Mouse (Mus musculus): ENCODE results near the gene Zscan29. TPM values are rescaled to one million over a fixed set of nuclear protein-coding genes. Genes with fewer than 3 reads are reported as not detected.
A peak's percentile ranks its signal among the peaks of the same experiment; 100 is the strongest.

Gene Zscan29
- 10.1 and 10.5 TPM in 2 replicates for polyA plus RNA-seq (2015; fragmentation: Nextera tagmentation; extraction: Ambion mirVana)

GRCm38 (mm10) chr2:121170980-121171742 lies at the start of gene Zscan29:
Gene Zscan29 (minus strand): TSS chr2:121171125.
- peak within 1 kb of the TSS; percentile 92 for H3K4me2 ChIP-seq (replicated peaks)
- peaks cover 34% of the 10 kb centered on the region for H3K4me1 ChIP-seq
- peak within 1 kb of the TSS; percentile 90 for H3K27ac ChIP-seq
- H3K9ac ChIP-seq: peak within 1 kb of the TSS; percentile 88
- peaks cover 41% of the 10 kb centered on the region for H3K36me3 ChIP-seq
- H3K4me3 ChIP-seq: peak within 1 kb of the TSS; percentile 87
- no peaks in the 10 kb centered on the region for H3K9me3 ChIP-seq
- peak; percentile 94 for ATAC-seq (ENCODE audit: low FRiP score, low read depth)
- H3K27me3 ChIP-seq: no peaks in the 10 kb centered on the region
- under 1% methylated on average over 66 of the region's 66 CpGs for WGBS

- no peak overlapping the region for H3K9ac ChIP-seq
- H3K27me3 ChIP-seq: no peaks in the 10 kb centered on the region
- no peak overlapping the region for H3K4me3 ChIP-seq
- no peak overlapping the region for H3K27ac ChIP-seq
- H3K4me1 ChIP-seq: no peaks in the 10 kb centered on the region
- H3K4me2 ChIP-seq (replicated peaks): no peak overlapping the region
- peaks cover 90% of the 10 kb centered on the region for H3K36me3 ChIP-seq
- no peaks in the 10 kb centered on the region for H3K9me3 ChIP-seq
- no peak for ATAC-seq (ENCODE audit: low FRiP score, low read depth)
Observed at GRCm38 (mm10) chr2:121219994-121220393, 49.1 kb upstream of the Zscan29 start.

GRCm38 (mm10) chr2:121219177-121219576 lies 48.3 kb upstream of the Zscan29 start:
- H3K9me3 ChIP-seq: no peaks in the 10 kb centered on the region
- no peak overlapping the region for H3K27ac ChIP-seq
- no peak overlapping the region for H3K9ac ChIP-seq
- peaks cover 92% of the 10 kb centered on the region for H3K36me3 ChIP-seq
- H3K4me3 ChIP-seq: no peak overlapping the region
- no peaks in the 10 kb centered on the region for H3K4me1 ChIP-seq
- ATAC-seq (ENCODE audit: low FRiP score, low read depth): no peak
- no peaks in the 10 kb centered on the region for H3K27me3 ChIP-seq
- no peak overlapping the region for H3K4me2 ChIP-seq (replicated peaks)

DNA sequence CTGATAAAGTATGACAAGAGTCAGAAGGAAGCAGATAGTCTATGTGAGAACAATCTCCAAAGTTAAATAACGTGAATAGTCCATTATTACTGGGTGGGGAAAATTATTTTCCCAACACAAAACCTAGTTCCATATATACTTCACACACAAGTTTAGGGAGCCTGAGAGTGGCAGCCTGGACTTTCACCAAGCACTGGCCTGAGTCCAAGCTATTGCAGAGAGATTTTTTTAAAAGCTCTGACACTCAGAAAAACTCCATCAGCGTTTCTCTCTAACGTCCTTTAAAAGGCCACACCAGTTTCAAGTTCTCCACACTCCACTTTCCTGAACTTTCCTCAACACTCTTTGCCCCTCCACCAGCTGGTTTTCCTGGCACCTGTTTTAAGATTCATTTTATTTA lies 43.6 kb upstream of the Zscan29 start:
- no peak overlapping the region for H3K4me3 ChIP-seq
- 91% methylated on average over 3 of the region's 3 CpGs for WGBS

DNA sequence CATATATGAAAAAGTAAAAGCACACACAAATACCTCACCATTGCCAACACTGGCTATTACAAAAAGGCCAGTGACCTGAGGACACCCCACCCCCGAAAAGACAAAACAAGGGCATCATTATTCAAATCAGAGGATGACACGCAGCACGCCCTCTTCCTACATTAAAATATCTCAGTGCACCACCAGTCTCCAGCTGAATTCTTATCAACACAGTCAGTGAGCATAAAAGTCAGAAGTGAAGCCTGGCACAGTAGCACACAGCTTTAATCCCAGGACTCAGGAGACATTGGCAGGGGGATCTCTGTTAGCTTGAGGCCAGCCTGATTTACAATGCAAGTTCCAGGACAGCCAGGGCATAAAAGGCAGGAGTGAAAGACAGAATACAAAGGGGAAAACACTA lies 35.6 kb upstream of the Zscan29 start:
- H3K27ac ChIP-seq: no peak overlapping the region
- H3K4me1 ChIP-seq: no peaks in the 10 kb centered on the region
- no peak overlapping the region for H3K4me2 ChIP-seq (replicated peaks)
- no peaks in the 10 kb centered on the region for H3K27me3 ChIP-seq
- no peaks in the 10 kb centered on the region for H3K9me3 ChIP-seq
- no peak overlapping the region for H3K4me3 ChIP-seq
- H3K36me3 ChIP-seq: peaks cover 94% of the 10 kb centered on the region
- no peak for ATAC-seq (ENCODE audit: low FRiP score, low read depth)
- 96% methylated on average over 3 of the region's 3 CpGs for WGBS
- no peak overlapping the region for H3K9ac ChIP-seq

More for the DNA sequence above, 43.6 kb upstream of the Zscan29 start:
- no peaks in the 10 kb centered on the region for H3K9me3 ChIP-seq
- ATAC-seq (ENCODE audit: low FRiP score, low read depth): no peak
- H3K4me1 ChIP-seq: no peaks in the 10 kb centered on the region
- H3K27me3 ChIP-seq: no peaks in the 10 kb centered on the region
- no peak overlapping the region for H3K4me2 ChIP-seq (replicated peaks)
- peaks cover 94% of the 10 kb centered on the region for H3K36me3 ChIP-seq
- H3K27ac ChIP-seq: no peak overlapping the region
- no peak overlapping the region for H3K9ac ChIP-seq

GRCm38 (mm10) chr2:121204276-121204675 lies 33.4 kb upstream of the Zscan29 start:
- Histone ChIP-seq H3K4me3 (no peak overlapping the region), H3K4me1 (no peaks in the 10 kb centered on the region), H3K9me3 (no peaks in the 10 kb centered on the region), H3K27me3 (no peaks in the 10 kb centered on the region), H3K36me3 (peaks cover 96% of the 10 kb centered on the region), H3K27ac (no peak overlapping the region), H3K9ac (no peak overlapping the region), H3K4me2 (replicated peaks) (no peak overlapping the region)
- no peak for ATAC-seq (ENCODE audit: low FRiP score, low read depth)
- 95% methylated on average over 17 of the region's 17 CpGs for WGBS

- H3K9ac ChIP-seq: no peak overlapping the region
- no peak overlapping the region for H3K4me3 ChIP-seq
- WGBS: 92% methylated on average over 9 of the region's 9 CpGs
- H3K27me3 ChIP-seq: no peaks in the 10 kb centered on the region
- no peaks in the 10 kb centered on the region for H3K4me1 ChIP-seq
- peaks cover 98% of the 10 kb centered on the region for H3K36me3 ChIP-seq
- ATAC-seq (ENCODE audit: low FRiP score, low read depth): no peak
- no peaks in the 10 kb centered on the region for H3K9me3 ChIP-seq
- no peak overlapping the region for H3K4me2 ChIP-seq (replicated peaks)
- no peak overlapping the region for H3K27ac ChIP-seq
Observed at GRCm38 (mm10) chr2:121195466-121195865, 24.5 kb upstream of the Zscan29 start.

- 56% methylated on average over 1 of the region's 1 CpGs for WGBS
- ATAC-seq (ENCODE audit: low FRiP score, low read depth): no peak
- Histone ChIP-seq H3K4me2 (replicated peaks) (no peak overlapping the region), H3K27ac (no peak overlapping the region), H3K9ac (no peak overlapping the region), H3K36me3 (peaks cover 86% of the 10 kb centered on the region), H3K9me3 (no peaks in the 10 kb centered on the region), H3K4me3 (no peak overlapping the region), H3K27me3 (no peaks in the 10 kb centered on the region), H3K4me1 (no peaks in the 10 kb centered on the region)
Observed at GRCm38 (mm10) chr2:121188530-121188929, 17.6 kb upstream of the Zscan29 start.

- H3K9ac ChIP-seq: no peak overlapping the region
- H3K27me3 ChIP-seq: no peaks in the 10 kb centered on the region
- no peak overlapping the region for H3K4me3 ChIP-seq
- H3K4me2 ChIP-seq (replicated peaks): no peak overlapping the region
- 94% methylated on average over 7 of the region's 7 CpGs for WGBS
- no peaks in the 10 kb centered on the region for H3K4me1 ChIP-seq
- H3K36me3 ChIP-seq: peaks cover 70% of the 10 kb centered on the region
- no peaks in the 10 kb centered on the region for H3K9me3 ChIP-seq
- no peak for ATAC-seq (ENCODE audit: low FRiP score, low read depth)
- H3K27ac ChIP-seq: no peak overlapping the region
Observed at GRCm38 (mm10) chr2:121184142-121184541, 13.2 kb upstream of the Zscan29 start.

GRCm38 (mm10) chr2:121183431-121183830 lies 12.5 kb upstream of the Zscan29 start:
- no peak for ATAC-seq (ENCODE audit: low FRiP score, low read depth)
- Histone ChIP-seq H3K27ac (no peak overlapping the region), H3K4me1 (no peaks in the 10 kb centered on the region), H3K9me3 (no peaks in the 10 kb centered on the region), H3K4me2 (replicated peaks) (no peak overlapping the region), H3K36me3 (peaks cover 70% of the 10 kb centered on the region), H3K4me3 (no peak overlapping the region), H3K27me3 (no peaks in the 10 kb centered on the region), H3K9ac (no peak overlapping the region)
- 91% methylated on average over 5 of the region's 5 CpGs for WGBS

- Histone ChIP-seq H3K4me1 (no peaks in the 10 kb centered on the region), H3K36me3 (peaks cover 79% of the 10 kb centered on the region), H3K27ac (no peak overlapping the region), H3K9ac (no peak overlapping the region), H3K4me3 (no peak overlapping the region), H3K4me2 (replicated peaks) (no peak overlapping the region), H3K9me3 (no peaks in the 10 kb centered on the region), H3K27me3 (no peaks in the 10 kb centered on the region)
- 91% methylated on average over 3 of the region's 3 CpGs for WGBS
- no peak for ATAC-seq (ENCODE audit: low FRiP score, low read depth)
Observed at GRCm38 (mm10) chr2:121178828-121179479, 8.0 kb upstream of the Zscan29 start.

GRCm38 (mm10) chr2:121170481-121170971 lies 399 bp downstream of the Zscan29 start, which contains the start of gene Tubgcp4:
Gene Tubgcp4 (plus strand): TSS chr2:121170654.
- WGBS: 0% methylated on average over 29 of the region's 38 CpGs
- no peaks in the 10 kb centered on the region for H3K9me3 ChIP-seq
- H3K27me3 ChIP-seq: no peaks in the 10 kb centered on the region
- peak; percentile 74 for ATAC-seq (ENCODE audit: low FRiP score, low read depth)
- H3K4me3 ChIP-seq: peak within 1 kb of the TSS; percentile 87
- peaks cover 34% of the 10 kb centered on the region for H3K4me1 ChIP-seq
- H3K4me2 ChIP-seq (replicated peaks): peak within 1 kb of the TSS; percentile 92
- H3K36me3 ChIP-seq: peaks cover 40% of the 10 kb centered on the region
- peak within 1 kb of the TSS; percentile 88 for H3K9ac ChIP-seq
- H3K27ac ChIP-seq: peak within 1 kb of the TSS; percentile 90
